Mouse (Mus musculus) adrenal gland, postnatal 25 days (tissue): ENCODE measurements around the gene Klf2. TPM values are rescaled to one million over a fixed set of nuclear protein-coding genes. Genes with fewer than 3 reads are reported as not detected.
A peak's percentile ranks its signal among the peaks of the same experiment; 100 is the strongest.

ENCODE experiments used
- DNase-seq: peaks from one replicate; pipeline ENCODE4 v3.0.0; 2021; ENCODE audit warnings: mixed read lengths
- total RNA-seq: library from RNA; stranded (reverse); gene quantifications from 2 replicates; pipeline ENCODE4 v1.2.3, GENCODE M21; 2021

Klf2 gene
- total RNA-seq, 1 experiment from 2014 or later = 37.5 TPM

- DNase-seq = no peak
These were observed 14.8 kb downstream of the Klf2 start for GRCm38 (mm10) chr8:72333429-72334143.

GRCm38 (mm10) chr8:72334144-72334641 is 15.4 kb downstream of the Klf2 start:
- DNase-seq = no peak

- DNase-seq = no peak
These were observed 17.4 kb downstream of the Klf2 start for GRCm38 (mm10) chr8:72336273-72336672.

GRCm38 (mm10) chr8:72337034-72337433 is 18.2 kb downstream of the Klf2 start:
- DNase-seq = no peak

GRCm38 (mm10) chr8:72342556-72343300 is 23.9 kb downstream of the Klf2 start:
- DNase-seq = no peak

GRCm38 (mm10) chr8:72343725-72344124 is 24.9 kb downstream of the Klf2 start:
- DNase-seq = no peak

- no peak for DNase-seq
These were observed 28.7 kb downstream of the Klf2 start for GRCm38 (mm10) chr8:72347553-72347952.

GRCm38 (mm10) chr8:72348114-72348513 is 29.3 kb downstream of the Klf2 start:
- DNase-seq = no peak

- DNase-seq = no peak
These were observed 30.1 kb downstream of the Klf2 start for GRCm38 (mm10) chr8:72348956-72349355.

GRCm38 (mm10) chr8:72349838-72350237 is 31.0 kb downstream of the Klf2 start:
- DNase-seq = no peak

- no peak for DNase-seq
These were observed 31.9 kb downstream of the Klf2 start for GRCm38 (mm10) chr8:72350727-72351126.

GRCm38 (mm10) chr8:72351405-72352005 is 32.7 kb downstream of the Klf2 start:
- DNase-seq = no peak

- DNase-seq = no peak
These were observed 34.3 kb downstream of the Klf2 start for GRCm38 (mm10) chr8:72352951-72353699.

GRCm38 (mm10) chr8:72353700-72354045 is 34.8 kb downstream of the Klf2 start:
- no peak for DNase-seq

- peak; percentile 21 for DNase-seq
These were observed 35.4 kb downstream of the Klf2 start for GRCm38 (mm10) chr8:72354272-72354671.

- no peak for DNase-seq
These were observed 37.8 kb downstream of the Klf2 start for GRCm38 (mm10) chr8:72356593-72356992.

- no peak for DNase-seq
These were observed 41.3 kb downstream of the Klf2 start for GRCm38 (mm10) chr8:72360162-72360561.

- DNase-seq = no peak
These were observed 43.9 kb downstream of the Klf2 start for GRCm38 (mm10) chr8:72362754-72363153.

- peak; percentile 15 for DNase-seq
These were observed 44.6 kb downstream of the Klf2 start for GRCm38 (mm10) chr8:72363457-72363856.

GRCm38 (mm10) chr8:72365016-72365415 is 46.2 kb downstream of the Klf2 start:
- no peak for DNase-seq

- DNase-seq = peak; percentile 80
These were observed 47.0 kb downstream of the Klf2 start for GRCm38 (mm10) chr8:72365826-72366225.

GRCm38 (mm10) chr8:72366435-72366834 is 47.6 kb downstream of the Klf2 start:
- no peak for DNase-seq
